Mouse (Mus musculus) granulocyte monocyte progenitor cell, adult 5-6 weeks (primary cell): ENCODE measurements at regions not wholly inside any gene's neighbourhood (a gene's known extent, or its start where the extent isn't known, plus 50 kb on each side); places are given as distances from the start of the nearest gene placed in this dataset.

Experiments used
- ATAC-seq: replicated peaks from 2 replicates; pipeline ENCODE4 v1.8.0; 2016; ENCODE audit warnings: mild to moderate bottlenecking, moderate TSS enrichment, inconsistent platforms; ENCODE audit not compliant: poor library complexity, severe bottlenecking

- no peak for ATAC-seq
These were observed 470.7 kb downstream of the Prss52 start for GRCm38 (mm10) chr14:64574773-64575172.

- no peak for ATAC-seq
These were observed 471.9 kb downstream of the Prss52 start for GRCm38 (mm10) chr14:64575954-64576353.

- ATAC-seq, result no peak
These were observed 476.0 kb downstream of the Prss52 start for GRCm38 (mm10) chr14:64580086-64580485.

- no peak for ATAC-seq
These were observed 476.8 kb downstream of the Prss52 start for GRCm38 (mm10) chr14:64580862-64581261.

- no peak for ATAC-seq
These were observed 477.6 kb downstream of the Prss52 start for GRCm38 (mm10) chr14:64581705-64582104.

GRCm38 (mm10) chr14:64582822-64583221 lies 478.7 kb downstream of the Prss52 start:
- ATAC-seq, result no peak

- ATAC-seq, result no peak
These were observed 480.1 kb downstream of the Prss52 start for GRCm38 (mm10) chr14:64584221-64584620.

GRCm38 (mm10) chr14:64585081-64585470 lies 481.0 kb downstream of the Prss52 start:
- no peak for ATAC-seq

GRCm38 (mm10) chr14:64585471-64586192 lies 481.5 kb downstream of the Prss52 start:
- no peak for ATAC-seq

GRCm38 (mm10) chr14:64586386-64586859 lies 482.3 kb downstream of the Prss52 start:
- ATAC-seq, result no peak

GRCm38 (mm10) chr14:64586860-64587698 lies 483.0 kb downstream of the Prss52 start:
- peak; percentile 57 for ATAC-seq

- ATAC-seq, result peak; percentile 16; the same call in 1 of the 2 replicates
These were observed 483.8 kb downstream of the Prss52 start for GRCm38 (mm10) chr14:64587699-64588434.

- no peak for ATAC-seq
These were observed 484.5 kb downstream of the Prss52 start for GRCm38 (mm10) chr14:64588561-64588960.

GRCm38 (mm10) chr14:64589126-64589525 lies 485.0 kb downstream of the Prss52 start:
- ATAC-seq, result no peak

- ATAC-seq, result no peak
These were observed 485.8 kb downstream of the Prss52 start for GRCm38 (mm10) chr14:64589571-64590547.

GRCm38 (mm10) chr14:64590611-64591010 lies 486.5 kb downstream of the Prss52 start:
- no peak for ATAC-seq

GRCm38 (mm10) chr14:64591091-64591976 lies 487.2 kb downstream of the Prss52 start:
- ATAC-seq, result no peak

- no peak for ATAC-seq
These were observed 488.1 kb downstream of the Prss52 start for GRCm38 (mm10) chr14:64592176-64592575.
